Mouse (Mus musculus) forebrain, embryonic 14.5 days (tissue): ENCODE measurements around the gene Lin7a. TPM values are rescaled to one million over a fixed set of nuclear protein-coding genes. Genes with fewer than 3 reads are reported as not detected.

Source experiments
- ATAC-seq: fragments of 200-750 bp; cut with Nextera tagmentation; 2 replicates; pipeline ENCODE4 v1.8.0; 2017; ENCODE audit warnings: mild to moderate bottlenecking, moderate library complexity
- DNase-seq: peaks from one replicate; pipeline ENCODE4 v3.0.0-alpha.2; 2015; ENCODE audit warnings: low spot score
- H3K27ac ChIP-seq: fragments of 300-500 bp; sonication (generic); 2 replicates; pipeline ENCODE4 v1.5.1; 2014; ENCODE audit warnings: low read depth, mild to moderate bottlenecking, control low read depth, low read length, moderate library complexity
- H3K27me3 ChIP-seq: fragments of 300-500 bp; sonication (generic); replicated peaks from 2 replicates; pipeline ENCODE4 v1.6.1; 2014; ENCODE audit warnings: low read length, control low read depth, mixed read lengths; ENCODE audit not compliant: control insufficient read depth, insufficient read depth
- H3K36me3 ChIP-seq: fragments of 300-500 bp; sonication (generic); 2 replicates; pipeline ENCODE4 v1.6.1; 2014; ENCODE audit warnings: low read length, control low read depth; ENCODE audit not compliant: control insufficient read depth, insufficient read depth
- H3K4me1 ChIP-seq: fragments of 300-500 bp; sonication (generic); 2 replicates; pipeline ENCODE4 v1.6.1; 2014; ENCODE audit warnings: antibody characterized with exemption, low read length, control low read depth; ENCODE audit not compliant: control insufficient read depth, insufficient read depth
- H3K4me2 ChIP-seq: fragments of 300-500 bp; sonication (generic); 2 replicates; pipeline ENCODE4 v1.6.1; 2014; ENCODE audit warnings: mild to moderate bottlenecking, control low read depth, low read length
- H3K4me3 ChIP-seq: fragments of 300-500 bp; sonication (generic); 2 replicates; pipeline ENCODE4 v1.5.1; 2014; ENCODE audit warnings: low read depth, low read length, control low read depth
- H3K9ac ChIP-seq: fragments of 300-500 bp; sonication (generic); 2 replicates; pipeline ENCODE4 v1.6.1; 2014; ENCODE audit warnings: mild to moderate bottlenecking, low read length, control low read depth, moderate library complexity
- H3K9me3 ChIP-seq: fragments of 300-500 bp; sonication (generic); replicated peaks from 2 replicates; pipeline ENCODE4 v1.6.1; 2016; ENCODE audit warnings: low read length, control low read depth, mixed read lengths; ENCODE audit not compliant: control insufficient read depth
- WGBS: fragments of 180-500 bp; shearing (Covaris S2); extraction: QIAGEN DNeasy Blood & Tissue Kit; methylation state at CpG from one replicate; pipeline ENCODE4 v1.1.7; 2014; 5-methylcytosine and 5-hydroxymethylcytosine counted together
- polyA plus RNA-seq: library from polyadenylated mRNA; unstranded; fragments of >200 nt; fragmentation: Nextera tagmentation; extraction: Ambion mirVana; gene quantifications from 2 replicates; pipeline ENCODE4 v1.2.1, GENCODE M21; 2014

The Lin7a gene
- polyA plus RNA-seq, 1 experiment from 2014 or later, result 9.1 TPM

DNA sequence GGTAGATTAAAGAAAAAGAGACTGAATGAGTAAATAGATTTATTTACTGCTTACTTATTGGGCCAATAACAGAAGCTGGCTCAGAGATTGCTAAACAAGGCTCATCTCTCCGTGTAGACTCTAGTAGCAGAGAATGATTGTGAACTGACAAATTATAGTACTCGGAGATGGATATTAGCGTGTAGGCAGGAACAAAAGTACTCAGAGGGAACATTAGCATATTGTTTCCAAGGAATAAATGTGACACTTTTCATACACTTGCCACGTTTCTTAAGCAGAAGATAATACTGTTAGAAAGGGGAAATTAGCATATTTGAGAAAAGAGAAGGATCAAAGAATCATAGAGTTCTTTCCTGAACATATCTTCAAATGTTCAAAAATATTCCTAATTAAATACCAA lies 133.9 kb downstream of the Lin7a start:
- H3K27me3 ChIP-seq, result no peaks in the 10 kb centered on the region
- H3K9me3 ChIP-seq, result no peaks in the 10 kb centered on the region
- DNase-seq (peak; percentile 18), ATAC-seq (no peak)
- H3K9ac ChIP-seq, result no peak overlapping the region
- no peak overlapping the region for H3K4me2 ChIP-seq
- no peaks in the 10 kb centered on the region for H3K4me1 ChIP-seq
- H3K27ac ChIP-seq, result no peak overlapping the region
- 70% methylated on average over 4 of the region's 4 CpGs for WGBS
- H3K4me3 ChIP-seq, result no peak overlapping the region
- no peaks in the 10 kb centered on the region for H3K36me3 ChIP-seq

DNA sequence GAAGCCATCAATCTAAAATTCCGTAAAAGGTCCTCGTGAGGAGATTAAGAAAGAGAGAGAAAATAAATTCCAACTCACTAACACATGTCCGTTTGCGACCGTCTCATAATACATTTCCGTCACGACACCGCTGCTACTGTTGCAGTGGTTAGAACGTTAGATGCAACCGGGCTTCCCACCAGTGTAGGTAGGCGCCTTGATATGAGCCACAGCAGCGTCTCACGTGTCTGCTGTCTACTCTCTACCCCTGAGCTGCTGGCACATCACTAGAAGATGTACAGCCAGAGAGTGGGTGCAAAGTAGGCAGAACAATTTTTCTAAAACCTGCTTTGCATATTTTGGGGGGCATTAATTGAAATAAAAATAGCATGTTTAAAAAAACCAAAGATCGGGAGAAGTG lies 146.8 kb downstream of the Lin7a start:
- Histone ChIP-seq H3K4me2 (no peak overlapping the region), H3K9ac (no peak overlapping the region), H3K27ac (no peak overlapping the region), H3K4me3 (no peak overlapping the region), H3K36me3 (no peaks in the 10 kb centered on the region), H3K9me3 (no peaks in the 10 kb centered on the region), H3K27me3 (no peaks in the 10 kb centered on the region), H3K4me1 (no peaks in the 10 kb centered on the region)
- 93% methylated on average over 14 of the region's 14 CpGs for WGBS
- DNase-seq, result no peak
- no peak for ATAC-seq

DNA sequence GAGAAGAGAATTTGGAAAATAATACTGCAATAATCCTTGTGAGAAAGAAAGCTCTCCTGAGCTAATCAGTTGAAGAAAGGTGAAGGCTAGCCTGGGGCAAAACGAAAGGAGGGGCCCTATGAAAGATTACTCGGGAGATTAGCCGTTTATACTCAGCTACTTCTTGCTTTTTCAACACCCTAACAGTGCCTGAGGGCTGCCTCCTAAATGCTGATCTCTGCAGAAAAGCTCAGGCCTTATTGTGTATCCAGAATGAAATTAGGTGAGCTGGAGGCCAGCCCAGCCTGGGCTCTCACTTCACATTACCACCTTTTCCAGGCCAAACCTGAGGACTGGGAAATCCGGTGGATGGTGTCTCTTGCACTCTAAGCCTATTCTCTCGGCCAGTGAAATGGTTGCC lies 165.5 kb downstream of the Lin7a start:
- Histone ChIP-seq H3K27me3 (no peaks in the 10 kb centered on the region), H3K36me3 (no peaks in the 10 kb centered on the region), H3K4me1 (no peaks in the 10 kb centered on the region), H3K9me3 (no peaks in the 10 kb centered on the region), H3K9ac (no peak overlapping the region), H3K4me2 (no peak overlapping the region), H3K27ac (no peak overlapping the region), H3K4me3 (no peak overlapping the region)
- 32% methylated on average over 5 of the region's 5 CpGs for WGBS
- ATAC-seq (peak; percentile 78), DNase-seq (peak; percentile 46)

DNA sequence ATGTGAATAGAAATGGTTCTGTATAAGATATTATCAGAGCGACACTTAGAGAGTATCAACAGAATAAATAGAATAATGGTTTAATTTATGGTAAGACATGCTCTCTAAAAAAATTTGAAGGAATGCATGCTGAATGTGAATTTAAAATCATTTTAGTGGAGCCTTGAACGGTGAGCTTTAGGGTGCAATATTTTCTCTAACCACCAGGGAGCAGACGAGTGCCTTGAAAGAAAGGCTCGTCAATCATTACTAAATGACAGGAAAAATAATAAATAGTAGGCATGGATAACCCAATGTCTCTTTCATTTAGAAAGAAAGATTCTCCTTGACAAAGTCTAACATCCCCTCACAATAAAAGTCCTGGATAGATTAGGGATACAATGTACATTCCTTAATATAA lies 171.3 kb downstream of the Lin7a start:
- no peak overlapping the region for H3K4me2 ChIP-seq
- DNase-seq (peak; percentile 50), ATAC-seq (0 out of 2 replicates have a peak, but pooled peaks have one; percentile 37)
- H3K9me3 ChIP-seq, result no peaks in the 10 kb centered on the region
- no peak overlapping the region for H3K9ac ChIP-seq
- no peak overlapping the region for H3K27ac ChIP-seq
- H3K27me3 ChIP-seq, result no peaks in the 10 kb centered on the region
- no peaks in the 10 kb centered on the region for H3K4me1 ChIP-seq
- H3K4me3 ChIP-seq, result no peak overlapping the region
- 8% methylated on average over 4 of the region's 4 CpGs for whole genome bisulfite sequencing
- H3K36me3 ChIP-seq, result no peaks in the 10 kb centered on the region

DNA sequence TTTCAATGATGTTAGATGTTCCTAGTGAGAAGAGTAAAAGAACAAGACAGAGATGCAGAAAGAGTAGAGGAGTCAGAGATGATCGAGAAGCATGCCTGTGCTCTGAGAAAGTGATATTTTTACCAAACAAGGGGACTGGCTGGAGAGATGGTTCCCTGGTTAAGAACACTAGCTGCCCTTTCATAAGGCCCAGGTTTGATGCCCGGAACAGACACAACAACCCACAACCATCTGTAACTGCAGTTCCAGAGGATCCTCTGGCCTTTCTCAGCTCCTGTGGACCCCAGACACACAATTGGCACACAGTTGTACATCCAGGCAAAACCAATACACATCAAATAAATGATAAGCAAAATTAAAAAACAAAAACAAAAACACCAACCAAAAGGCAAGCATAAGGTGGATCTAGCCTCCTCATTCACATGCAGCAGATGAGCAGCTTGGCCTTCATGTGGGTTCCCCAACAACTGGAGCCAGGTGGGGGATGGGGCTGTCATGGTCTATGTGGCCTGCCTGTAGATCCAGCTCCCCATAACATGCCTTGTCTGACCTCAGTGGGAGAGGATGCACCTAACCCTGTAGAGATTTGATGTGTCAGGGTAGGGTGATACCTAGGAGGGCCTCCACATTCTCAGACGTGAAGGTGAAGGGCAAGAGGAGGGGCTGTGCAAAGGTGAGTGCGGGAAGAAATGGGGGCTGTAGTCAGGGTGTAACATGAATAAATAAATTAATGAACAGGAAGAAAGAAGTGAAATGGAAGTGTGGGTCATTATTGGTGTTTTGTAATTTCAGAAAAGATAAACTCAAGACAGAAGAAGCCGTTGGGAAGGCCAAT lies 178.2 kb downstream of the Lin7a start:
- H3K27ac ChIP-seq, result no peak overlapping the region
- no peak for DNase-seq
- no peak for ATAC-seq
- no peak overlapping the region for H3K4me3 ChIP-seq
- H3K27me3 ChIP-seq, result no peaks in the 10 kb centered on the region
- no peaks in the 10 kb centered on the region for H3K9me3 ChIP-seq
- H3K4me1 ChIP-seq, result no peaks in the 10 kb centered on the region
- H3K9ac ChIP-seq, result no peak overlapping the region
- H3K36me3 ChIP-seq, result no peaks in the 10 kb centered on the region
- WGBS, result 90% methylated on average over 5 of the region's 5 CpGs
- no peak overlapping the region for H3K4me2 ChIP-seq

DNA sequence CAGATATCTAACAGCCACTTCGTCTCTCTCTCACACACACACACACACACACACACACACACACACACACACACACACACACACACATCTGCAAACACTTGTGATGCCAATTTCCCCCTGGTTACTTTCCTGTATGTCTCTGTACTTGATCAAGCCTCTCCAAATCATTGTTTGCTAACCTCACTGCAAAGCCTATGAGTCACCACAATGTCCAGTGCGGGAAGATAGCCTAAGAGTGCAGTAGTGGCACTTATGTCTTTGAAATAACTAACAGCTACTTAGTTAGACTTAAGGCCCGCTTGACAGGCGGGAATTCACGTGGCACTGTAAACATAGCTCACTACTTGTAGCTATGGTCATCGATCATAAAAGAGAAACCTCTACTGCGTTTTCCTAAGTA lies 196.3 kb downstream of the Lin7a start:
- Histone ChIP-seq H3K4me3 (no peak overlapping the region), H3K36me3 (no peaks in the 10 kb centered on the region), H3K9ac (no peak overlapping the region), H3K4me2 (no peak overlapping the region), H3K4me1 (no peaks in the 10 kb centered on the region), H3K27ac (no peak overlapping the region), H3K27me3 (no peaks in the 10 kb centered on the region), H3K9me3 (no peaks in the 10 kb centered on the region)
- WGBS, result 87% methylated on average over 7 of the region's 7 CpGs
- no peak for ATAC-seq
- DNase-seq, result no peak

Other genes starting within 250 kb of the Lin7a start
- gene Acss3, start 148.0 kb upstream of the Lin7a start, polyA plus RNA-seq, result 0.55 and 0.61 TPM in 2 replicates
- gene Myf5, start 214.4 kb downstream of the Lin7a start, polyA plus RNA-seq, result not detected in 2 replicates
- not detected in 2 replicates for gene Myf6, start 223.1 kb downstream of the Lin7a start, polyA plus RNA-seq